Mouse (Mus musculus) B cell, adult (primary cell): ENCODE measurements around the gene Fhad1. TPM values are rescaled to one million over a fixed set of nuclear protein-coding genes. Genes with fewer than 3 reads are reported as not detected.

ENCODE experiments used
- total RNA-seq: library from RNA; stranded (reverse); gene quantifications from 4 replicates; pipeline ENCODE4 v1.2.4, GENCODE M21; 2023; ENCODE audit not compliant: inconsistent age

Gene Fhad1
- not detected in 4 replicates for total RNA-seq

DNA sequence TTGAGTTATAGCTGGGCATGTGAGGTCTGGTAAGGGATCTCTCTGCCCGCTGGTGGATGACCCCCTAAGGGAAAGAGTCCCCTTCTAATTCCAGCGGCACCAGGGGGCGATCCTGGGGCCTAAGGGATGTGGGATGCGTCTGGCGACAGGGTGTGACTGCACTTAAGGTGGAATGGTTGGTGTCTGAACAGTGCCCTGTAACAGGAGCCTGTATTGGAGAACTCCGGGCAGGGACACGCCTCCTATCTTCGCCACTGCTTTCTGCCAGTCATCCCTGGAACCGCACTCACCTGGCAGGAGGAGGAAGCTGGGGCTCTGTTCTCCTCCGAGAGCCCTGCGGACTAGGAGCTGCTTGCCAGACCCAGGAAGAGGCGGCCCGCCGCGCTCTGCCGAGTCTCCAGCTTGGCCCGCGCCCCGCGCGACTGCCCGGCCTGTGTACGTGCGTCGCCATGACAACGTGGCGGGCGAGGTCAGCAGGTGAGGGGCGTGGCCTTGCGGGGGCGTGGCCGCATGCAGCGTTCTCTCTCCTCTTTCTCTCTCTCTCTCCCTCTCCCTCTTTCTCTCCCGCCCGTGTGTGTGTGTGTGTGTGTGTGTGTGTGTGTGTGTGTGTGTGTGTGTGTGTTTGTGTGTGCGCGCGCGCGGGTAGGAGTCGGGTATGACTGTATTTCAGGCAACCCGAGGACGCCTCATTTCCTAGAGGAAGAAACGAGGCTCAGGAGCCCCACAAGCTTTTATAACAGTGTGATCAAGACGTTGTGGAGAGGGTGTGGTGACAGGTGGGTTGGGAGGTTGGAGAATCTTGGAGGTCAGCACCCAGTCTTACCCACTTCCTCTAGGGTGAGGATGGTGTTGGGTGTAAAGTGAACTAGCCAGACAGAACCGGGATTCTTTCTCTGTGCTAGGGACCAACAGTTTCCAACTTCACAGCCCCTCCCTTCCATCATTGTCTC is at the start of gene Fhad1:
TSS of gene Fhad1 (minus strand) at position 424 of the 950 bp plus-strand sequence.

DNA sequence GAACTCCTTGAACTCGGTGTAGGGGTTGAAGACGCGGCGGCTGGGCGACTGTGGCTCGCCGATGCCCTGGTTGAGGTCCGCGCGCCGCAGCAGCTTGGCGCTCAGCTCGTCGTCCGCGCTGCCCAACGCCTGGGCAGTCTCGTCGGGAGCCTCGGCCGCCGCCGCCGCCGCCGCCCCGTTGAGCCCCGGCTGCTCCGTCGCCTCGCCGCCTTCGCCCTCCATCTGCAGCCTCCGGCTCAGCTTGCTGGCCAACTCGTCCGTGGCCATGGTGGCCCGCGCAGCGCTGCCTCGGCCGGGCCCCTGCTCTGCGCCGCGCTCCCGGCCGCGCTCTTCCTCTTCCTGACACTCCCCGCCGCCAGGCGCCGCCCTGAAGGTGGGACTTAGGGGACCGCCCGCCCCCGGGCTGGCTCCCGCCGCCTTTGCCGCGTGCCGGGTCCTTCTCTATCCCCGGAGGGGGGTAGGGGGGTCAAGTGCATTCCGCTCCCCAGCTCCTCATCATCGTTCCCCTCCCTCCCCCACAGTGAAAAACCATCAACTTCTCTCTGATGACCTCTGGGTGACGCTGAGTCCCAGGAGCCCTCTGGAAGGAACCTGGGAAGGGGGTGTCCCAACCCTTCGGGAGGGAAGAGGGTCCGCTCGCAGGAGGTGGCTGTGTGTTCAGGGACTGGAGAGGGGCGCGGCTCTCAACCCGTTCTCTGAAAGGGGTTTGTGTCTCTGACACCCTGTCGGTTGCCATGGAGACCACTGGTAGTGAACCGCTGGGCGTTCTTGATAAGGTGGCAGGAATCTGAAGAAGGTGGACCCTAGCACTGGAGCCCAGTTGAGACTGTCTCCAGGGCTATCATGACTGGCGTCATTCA is 140.1 kb downstream of the Fhad1 start, which contains the start of gene Efhd2:
TSS of gene Efhd2 (minus strand) at position 320 of the 860 bp plus-strand sequence.

GRCm38 (mm10) chr4:141845999-141846398 is 168.9 kb downstream of the Fhad1 start, which contains the start of gene Ctrc:
TSS of gene Ctrc (minus strand) at chr4:141846359.

Other genes with a start within 250 kb of the Fhad1 start
- 11.5 to 15.3 TPM (median 12.9 TPM) in 4 replicates for gene Dnajc16, start 224.2 kb downstream of the Fhad1 start, total RNA-seq
- 22.2 to 28.4 TPM (median 23.2 TPM) in 4 replicates for gene Casp9, start 221.5 kb downstream of the Fhad1 start, total RNA-seq
- 0.57 to 3.9 TPM (median 2.9 TPM) in 3 of 4 replicates, not detected in the other for gene Cela2a, start 188.9 kb downstream of the Fhad1 start, total RNA-seq
- gene Ctrc, start 168.7 kb downstream of the Fhad1 start, total RNA-seq: not detected in 4 replicates
- gene Efhd2, start 140.2 kb downstream of the Fhad1 start, total RNA-seq: 29.3 to 35.3 TPM (median 32.7 TPM) in 4 replicates
- gene Tmem51, start 69.2 kb upstream of the Fhad1 start, total RNA-seq: 0.45 to 1.3 TPM (median 0.78 TPM) in 4 replicates
- gene Kazn, start 224.3 kb upstream of the Fhad1 start, total RNA-seq: not detected in 4 replicates